Mouse (Mus musculus) heart, postnatal 36 days (tissue): ENCODE data around the gene Prkd1. TPM values are rescaled to one million over a fixed set of nuclear protein-coding genes. Genes with fewer than 3 reads are reported as not detected.

ENCODE experiments used
- DNase-seq, 2 experiments: peaks; one replicate each; pipeline ENCODE4 v3.0.0; 2021 to 2022
- intact Hi-C: fragments of 180-260 bp; cut with DNase I; formaldehyde crosslinking; loops from one replicate; pipeline ENCODE4 v1.15.1; 2025
- total RNA-seq, 2 experiments: library from RNA; stranded (reverse); gene quantifications; 2 replicates each; pipeline ENCODE4 v1.2.3; 2021

Prkd1 gene
- total RNA-seq, 2 experiments from 2014 or later, result 6.3 to 8.5 TPM

- intact Hi-C loops, result no loop called here
- DNase-seq, result no peak
Measured at GRCm38 (mm10) chr12:50479784-50480183, 169.1 kb downstream of the Prkd1 start.

GRCm38 (mm10) chr12:50457151-50457550, 191.7 kb downstream of the Prkd1 start:
- DNase-seq, result no peak
- intact Hi-C loops, result no loop called here

DNA sequence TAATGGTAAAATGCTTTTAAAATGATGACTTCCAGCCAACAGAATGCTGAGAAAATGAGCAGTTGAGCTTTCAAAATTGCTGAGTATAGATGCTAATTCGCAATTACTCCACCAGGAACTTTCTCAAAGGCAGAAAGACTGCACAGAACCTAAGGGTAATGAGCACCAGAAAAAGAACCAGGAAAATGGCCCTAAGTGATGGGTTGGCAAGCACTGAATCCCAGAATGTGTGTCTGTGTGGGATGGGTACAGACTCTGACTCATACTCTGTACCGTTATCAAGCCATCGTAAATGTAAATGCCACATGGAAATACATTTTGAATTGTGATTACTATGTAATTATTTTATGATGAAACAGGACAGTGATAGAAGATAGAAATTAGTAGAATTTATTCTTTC, 197.1 kb downstream of the Prkd1 start:
- DNase-seq, result no peak
- intact Hi-C loops, result no loop called here

DNA sequence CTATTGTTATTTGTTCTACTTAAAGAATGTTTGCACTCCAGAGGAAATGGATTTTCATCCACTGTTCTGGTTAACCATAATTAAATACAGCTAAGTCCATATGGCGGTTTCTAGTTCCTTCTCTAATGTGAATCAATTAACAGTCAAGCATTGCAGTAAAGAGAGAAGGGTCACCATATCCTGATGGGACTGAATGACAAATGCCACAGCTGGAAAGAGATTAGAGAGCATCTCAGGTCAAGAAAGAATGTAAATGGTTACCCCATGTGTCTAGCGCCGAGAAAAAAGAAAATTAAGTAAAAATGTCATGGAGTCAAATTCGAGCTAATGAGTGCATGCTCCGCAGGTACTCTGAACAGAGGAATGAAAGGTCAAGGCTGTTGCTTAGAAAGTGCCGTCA, 212.2 kb downstream of the Prkd1 start:
- intact Hi-C loops, result no loop called here
- no peak for DNase-seq

- intact Hi-C loops, result no loop called here
- no peak for DNase-seq
Measured at GRCm38 (mm10) chr12:50430129-50430703, 218.7 kb downstream of the Prkd1 start.

- intact Hi-C loops, result no loop called here
- no peak for DNase-seq
Measured at GRCm38 (mm10) chr12:50352404-50352803, 296.5 kb downstream of the Prkd1 start.

- DNase-seq, result no peak
- intact Hi-C loops, result no loop called here
Measured at GRCm38 (mm10) chr12:50333182-50333581, 315.7 kb downstream of the Prkd1 start.

DNA sequence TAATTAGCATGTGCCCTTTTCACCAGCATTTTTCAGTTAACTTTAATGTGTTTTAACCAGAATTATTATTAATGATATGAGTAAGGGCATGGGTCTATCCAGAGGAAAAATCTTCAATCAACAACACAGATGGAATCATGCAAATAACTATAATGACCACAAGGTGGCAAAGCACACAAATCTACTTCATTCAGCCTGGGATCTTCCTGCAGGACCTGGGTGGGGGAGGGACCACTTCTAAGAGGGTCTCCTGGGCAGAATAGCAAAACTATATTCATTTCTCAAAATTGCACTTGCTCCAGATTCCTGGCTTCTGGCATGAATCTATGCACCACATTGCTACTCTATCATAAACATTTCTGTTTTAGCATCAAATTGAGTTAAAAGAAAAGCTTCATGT, 334.3 kb downstream of the Prkd1 start:
- DNase-seq, result no peak
- intact Hi-C loops, result loop anchor here (1.0 to 5.0 kb wide), 2 partner anchors 383 to 633 kb away; no protein-coding TSS in a partner anchor

DNA sequence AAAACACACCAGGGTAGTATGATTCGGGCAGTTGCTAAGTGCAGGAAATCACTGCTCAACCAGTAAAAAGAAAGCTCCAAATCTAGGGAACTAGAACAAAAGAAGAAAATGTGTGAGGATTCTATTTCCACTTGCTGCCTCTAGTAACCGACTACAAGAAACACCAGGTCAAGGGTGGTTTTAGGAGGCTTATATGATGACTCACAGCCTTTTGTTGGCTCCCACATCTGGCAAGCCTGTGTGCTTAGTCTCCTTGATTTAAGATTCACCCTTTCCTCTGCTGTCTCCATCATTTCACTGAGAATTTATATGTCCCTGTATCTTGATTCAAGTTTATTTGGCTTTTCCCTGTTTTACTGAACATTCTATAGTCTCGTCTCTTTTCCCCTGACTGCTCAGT, 339.6 kb downstream of the Prkd1 start:
- DNase-seq, result no peak
- intact Hi-C loops, result no loop called here

DNA sequence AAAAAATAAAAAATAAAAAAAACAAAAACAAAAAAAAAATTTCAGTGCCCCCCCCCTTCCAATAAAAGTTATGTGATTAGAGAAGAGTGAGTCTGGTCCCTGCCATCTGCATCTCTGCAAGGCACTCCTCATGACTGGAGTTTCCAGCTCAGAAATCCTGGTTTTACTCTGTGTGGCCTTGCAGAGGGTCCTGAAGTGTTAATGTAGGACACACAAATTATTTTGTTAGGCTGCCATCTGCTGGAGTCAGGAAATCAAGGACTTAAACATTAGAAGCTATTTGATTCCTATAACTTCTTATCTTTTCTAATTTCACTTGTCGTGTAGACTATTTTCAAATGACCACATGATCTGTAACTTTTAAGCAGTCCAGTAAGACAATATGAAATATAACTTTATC, 347.6 kb downstream of the Prkd1 start:
- intact Hi-C loops, result loop anchor here (5.0 kb wide), 1 partner anchor 929 kb away; no protein-coding TSS in a partner anchor
- DNase-seq, result no peak

DNA sequence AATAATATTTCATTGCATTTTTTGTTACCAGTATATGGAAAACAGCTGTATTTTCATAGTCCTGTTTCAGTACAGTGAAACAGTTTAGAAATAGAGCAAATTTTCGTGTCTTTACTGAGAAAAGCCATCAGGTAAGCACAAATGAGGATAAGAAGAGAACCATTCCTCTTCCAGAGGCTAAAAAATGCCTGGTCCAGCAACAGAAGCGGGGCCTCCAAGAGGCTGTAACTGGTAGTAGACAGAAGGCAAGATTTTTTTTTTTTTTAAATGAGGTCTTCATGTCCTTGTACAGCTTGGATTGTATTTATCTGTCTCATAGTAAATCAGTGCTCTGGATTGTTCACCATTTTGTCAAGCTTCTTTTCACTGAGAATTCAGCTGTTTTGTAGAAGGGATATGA, 352.8 kb downstream of the Prkd1 start:
- DNase-seq, result no peak
- intact Hi-C loops, result no loop called here

GRCm38 (mm10) chr12:50295549-50295948, 353.3 kb downstream of the Prkd1 start:
- intact Hi-C loops, result no loop called here
- no peak for DNase-seq

- DNase-seq, result no peak
- intact Hi-C loops, result no loop called here
Measured at GRCm38 (mm10) chr12:50292834-50293233, 356.1 kb downstream of the Prkd1 start.
